Mouse (Mus musculus) embryonic facial prominence, embryonic 11.5 days (tissue): Measurements from ENCODE around the gene Armc9. TPM values are rescaled to one million over a fixed set of nuclear protein-coding genes. Genes with fewer than 3 reads are reported as not detected.

Experiments used
- ATAC-seq: fragments of 200-750 bp; cut with Nextera tagmentation; replicated peaks from 2 replicates; pipeline ENCODE4 v1.8.0; 2017; ENCODE audit warnings: low read depth; ENCODE audit not compliant: insufficient number of reproducible peaks, low FRiP score, low TSS enrichment
- DNase-seq: peaks from one replicate; pipeline ENCODE4 v3.0.0-alpha.2; 2015; ENCODE audit warnings: low spot score
- H3K27ac ChIP-seq: fragments of 300-500 bp; sonication (generic); replicated peaks from 2 replicates; pipeline ENCODE4 v1.5.1; 2014; ENCODE audit warnings: mild to moderate bottlenecking, low read depth, low read length, control low read depth
- H3K27me3 ChIP-seq: fragments of 300-500 bp; sonication (generic); 2 replicates; pipeline ENCODE4 v1.6.1; 2014; ENCODE audit warnings: mild to moderate bottlenecking, low read length, moderate library complexity, mixed read lengths; ENCODE audit not compliant: control insufficient read depth, insufficient read depth
- H3K36me3 ChIP-seq: fragments of 300-500 bp; sonication (generic); replicated peaks from 2 replicates; pipeline ENCODE4 v1.6.1; 2014; ENCODE audit warnings: low read depth, mild to moderate bottlenecking, low read length, moderate library complexity, mixed read lengths; ENCODE audit not compliant: control insufficient read depth, insufficient read depth
- H3K4me1 ChIP-seq: fragments of 300-500 bp; sonication (generic); 2 replicates; pipeline ENCODE4 v1.6.1; 2014; ENCODE audit warnings: low read length, mixed read lengths; ENCODE audit not compliant: control insufficient read depth, insufficient read depth
- H3K4me2 ChIP-seq: fragments of 300-500 bp; sonication (generic); 2 replicates; pipeline ENCODE4 v1.6.1; 2014; ENCODE audit warnings: low read depth, mild to moderate bottlenecking, control low read depth, low read length, moderate library complexity
- H3K4me3 ChIP-seq: fragments of 300-500 bp; sonication (generic); 2 replicates; pipeline ENCODE4 v1.5.1; 2014; ENCODE audit warnings: low read depth, low read length, control low read depth
- H3K9ac ChIP-seq: fragments of 300-500 bp; sonication (generic); replicated peaks from 2 replicates; pipeline ENCODE4 v1.6.1; 2014; ENCODE audit warnings: mild to moderate bottlenecking, control low read depth, low read length
- H3K9me3 ChIP-seq: fragments of 300-500 bp; sonication (generic); replicated peaks from 2 replicates; pipeline ENCODE4 v1.6.1; 2016; ENCODE audit warnings: mild to moderate bottlenecking, low read length, inconsistent platforms, mixed read lengths; ENCODE audit not compliant: control insufficient read depth
- whole genome bisulfite sequencing: fragments of 180-500 bp; shearing (Covaris S2); extraction: QIAGEN DNeasy Blood & Tissue Kit; methylation state at CpG from one replicate; pipeline ENCODE4 v1.1.7; 2014; 5-methylcytosine and 5-hydroxymethylcytosine counted together
- polyA plus RNA-seq: library from polyadenylated mRNA; unstranded; fragments of >200 nt; fragmentation: Nextera tagmentation; extraction: Ambion mirVana; gene quantifications from 2 replicates; pipeline ENCODE4 v1.2.1, GENCODE M21; 2014

The Armc9 gene
- polyA plus RNA-seq, 1 experiment from 2014 or later = 28.3 TPM

- Histone ChIP-seq H3K9me3 (no peaks in the 10 kb centered on the region), H3K4me2 (no peak overlapping the region), H3K27me3 (no peaks in the 10 kb centered on the region), H3K4me3 (no peak overlapping the region), H3K27ac (no peak overlapping the region), H3K9ac (no peak overlapping the region), H3K4me1 (no peaks in the 10 kb centered on the region; the same call in 1 of the 2 replicates), H3K36me3 (no peaks in the 10 kb centered on the region; the same call in 1 of the 2 replicates)
- WGBS = 78% methylated on average over 6 of the region's 6 CpGs
- DNase-seq (no peak), ATAC-seq (no peak)
These were observed 34.6 kb downstream of the Armc9 start for GRCm38 (mm10) chr1:86189034-86189702.

- H3K4me1 ChIP-seq = no peaks in the 10 kb centered on the region; the same call in 1 of the 2 replicates
- no peaks in the 10 kb centered on the region for H3K9me3 ChIP-seq
- no peak for DNase-seq
- WGBS = 83% methylated on average over 6 of the region's 6 CpGs
- no peak overlapping the region for H3K4me2 ChIP-seq
- no peaks in the 10 kb centered on the region for H3K27me3 ChIP-seq
- no peaks in the 10 kb centered on the region; the same call in 1 of the 2 replicates for H3K36me3 ChIP-seq
- H3K4me3 ChIP-seq = no peak overlapping the region
- no peak overlapping the region for H3K9ac ChIP-seq
- no peak overlapping the region for H3K27ac ChIP-seq
- ATAC-seq = no peak
These were observed 36.3 kb downstream of the Armc9 start for GRCm38 (mm10) chr1:86190843-86191242.

- H3K4me2 ChIP-seq = no peak overlapping the region
- H3K4me1 ChIP-seq = no peaks in the 10 kb centered on the region
- WGBS = 79% methylated on average over 7 of the region's 7 CpGs
- DNase-seq (no peak), ATAC-seq (no peak)
- H3K9me3 ChIP-seq = no peaks in the 10 kb centered on the region
- H3K27me3 ChIP-seq = no peaks in the 10 kb centered on the region
- no peak overlapping the region for H3K4me3 ChIP-seq
- H3K27ac ChIP-seq = no peak overlapping the region
- H3K9ac ChIP-seq = no peak overlapping the region
- H3K36me3 ChIP-seq = no peaks in the 10 kb centered on the region; the same call in 1 of the 2 replicates
These were observed 39.5 kb downstream of the Armc9 start for GRCm38 (mm10) chr1:86194044-86194443.

- no peak for ATAC-seq
- no peak overlapping the region for H3K27ac ChIP-seq
- H3K4me1 ChIP-seq = no peaks in the 10 kb centered on the region
- H3K4me2 ChIP-seq = no peak overlapping the region
- no peaks in the 10 kb centered on the region for H3K9me3 ChIP-seq
- WGBS = 87% methylated on average over 6 of the region's 6 CpGs
- no peaks in the 10 kb centered on the region for H3K27me3 ChIP-seq
- peaks cover 2% of the 10 kb centered on the region; the same call in 1 of the 2 replicates for H3K36me3 ChIP-seq
- DNase-seq = no peak
- H3K9ac ChIP-seq = no peak overlapping the region
- H3K4me3 ChIP-seq = no peak overlapping the region
These were observed 43.7 kb downstream of the Armc9 start for GRCm38 (mm10) chr1:86198276-86198675.

- Histone ChIP-seq H3K4me1 (no peaks in the 10 kb centered on the region), H3K27ac (no peak overlapping the region), H3K36me3 (peaks cover 2% of the 10 kb centered on the region; the same call in 1 of the 2 replicates), H3K9me3 (no peaks in the 10 kb centered on the region), H3K27me3 (no peaks in the 10 kb centered on the region), H3K4me3 (no peak overlapping the region), H3K9ac (no peak overlapping the region), H3K4me2 (no peak overlapping the region)
- 90% methylated on average over 5 of the region's 5 CpGs for WGBS
- DNase-seq = no peak
- no peak for ATAC-seq
These were observed 44.4 kb downstream of the Armc9 start for GRCm38 (mm10) chr1:86199026-86199425.

GRCm38 (mm10) chr1:86201312-86201711 lies 46.7 kb downstream of the Armc9 start:
- no peaks in the 10 kb centered on the region for H3K27me3 ChIP-seq
- DNase-seq (no peak), ATAC-seq (no peak)
- H3K9me3 ChIP-seq = no peaks in the 10 kb centered on the region
- no peak overlapping the region for H3K4me3 ChIP-seq
- H3K27ac ChIP-seq = no peak overlapping the region
- no peak overlapping the region for H3K9ac ChIP-seq
- peaks cover 2% of the 10 kb centered on the region; the same call in 1 of the 2 replicates for H3K36me3 ChIP-seq
- no peaks in the 10 kb centered on the region for H3K4me1 ChIP-seq
- no peak overlapping the region for H3K4me2 ChIP-seq

GRCm38 (mm10) chr1:86202617-86203219 lies 48.1 kb downstream of the Armc9 start:
- no peak overlapping the region for H3K4me3 ChIP-seq
- H3K9me3 ChIP-seq = no peaks in the 10 kb centered on the region
- H3K27ac ChIP-seq = no peak overlapping the region
- DNase-seq = no peak
- peaks cover 2% of the 10 kb centered on the region; the same call in 1 of the 2 replicates for H3K36me3 ChIP-seq
- no peak for ATAC-seq
- H3K4me2 ChIP-seq = no peak overlapping the region
- 91% methylated on average over 9 of the region's 9 CpGs for WGBS
- no peaks in the 10 kb centered on the region for H3K27me3 ChIP-seq
- H3K4me1 ChIP-seq = no peaks in the 10 kb centered on the region
- no peak overlapping the region for H3K9ac ChIP-seq

GRCm38 (mm10) chr1:86210676-86211075 lies 56.1 kb downstream of the Armc9 start:
- 82% methylated on average over 7 of the region's 7 CpGs for WGBS
- DNase-seq (no peak), ATAC-seq (no peak)
- Histone ChIP-seq H3K27ac (no peak overlapping the region), H3K9me3 (no peaks in the 10 kb centered on the region), H3K36me3 (no peaks in the 10 kb centered on the region; the same call in 1 of the 2 replicates), H3K27me3 (no peaks in the 10 kb centered on the region), H3K9ac (no peak overlapping the region), H3K4me1 (no peaks in the 10 kb centered on the region), H3K4me3 (no peak overlapping the region), H3K4me2 (no peak overlapping the region)
